Mouse (Mus musculus): Measurements from ENCODE around the gene Fam71e1. TPM values are rescaled to one million over a fixed set of nuclear protein-coding genes. Genes with fewer than 3 reads are reported as not detected.

The Fam71e1 gene
- polyA plus RNA-seq, 1 experiment, result 0.16 TPM

DNA sequence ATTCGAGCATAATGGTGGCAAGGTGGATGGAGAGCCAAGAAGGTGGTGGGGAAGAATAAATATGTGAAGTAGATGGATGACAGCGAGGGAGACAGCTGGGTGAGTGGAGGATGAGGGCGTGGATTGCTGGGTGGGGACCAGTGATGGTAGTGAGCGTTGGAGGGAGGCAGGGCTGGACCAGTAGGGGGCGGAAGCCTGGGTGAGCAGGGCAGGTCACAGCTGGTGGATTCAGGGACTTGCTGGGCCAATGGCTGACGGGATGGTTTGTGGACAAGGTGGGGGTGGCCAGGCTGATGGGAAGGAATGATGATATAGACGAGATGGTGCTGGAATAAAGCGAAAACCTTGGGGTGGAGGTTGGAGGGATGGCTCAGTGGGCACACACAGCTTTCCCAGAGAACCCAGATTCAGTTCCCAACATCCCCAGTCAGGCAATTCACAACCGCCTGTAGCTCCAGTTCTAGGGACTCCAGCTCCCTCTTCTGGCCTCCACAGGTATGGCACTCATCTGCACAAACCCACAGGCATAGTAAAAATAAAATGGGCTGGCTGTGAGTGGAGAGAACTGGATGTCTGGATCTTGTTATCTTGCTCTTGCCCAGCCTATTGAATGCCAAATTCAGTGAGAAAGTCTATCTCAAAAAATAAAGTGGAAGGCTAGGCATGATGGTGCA is 23.0 kb downstream of the Fam71e1 start:
- H3K36me3 ChIP-seq (ENCODE audit: control insufficient read depth), result no peaks in the 10 kb centered on the region
- H3K4me3 ChIP-seq (replicated peaks), result no peak overlapping the region
- no peaks in the 10 kb centered on the region for H3K9me3 ChIP-seq (ENCODE audit: control insufficient read depth, low read length)
- no peaks in the 10 kb centered on the region; the same call in none of the 2 replicates for H3K4me1 ChIP-seq (ENCODE audit: control insufficient read depth)
- H3K27me3 ChIP-seq (ENCODE audit: control insufficient read depth), result peaks cover 55% of the 10 kb centered on the region
- TF ChIP-seq TAL1 (IDR thresholded peaks at IDR 0.05; ENCODE audit: low read length) (no peak), GATA1 (IDR thresholded peaks at IDR 0.05; ENCODE audit: low read length) (no peak)

DNA sequence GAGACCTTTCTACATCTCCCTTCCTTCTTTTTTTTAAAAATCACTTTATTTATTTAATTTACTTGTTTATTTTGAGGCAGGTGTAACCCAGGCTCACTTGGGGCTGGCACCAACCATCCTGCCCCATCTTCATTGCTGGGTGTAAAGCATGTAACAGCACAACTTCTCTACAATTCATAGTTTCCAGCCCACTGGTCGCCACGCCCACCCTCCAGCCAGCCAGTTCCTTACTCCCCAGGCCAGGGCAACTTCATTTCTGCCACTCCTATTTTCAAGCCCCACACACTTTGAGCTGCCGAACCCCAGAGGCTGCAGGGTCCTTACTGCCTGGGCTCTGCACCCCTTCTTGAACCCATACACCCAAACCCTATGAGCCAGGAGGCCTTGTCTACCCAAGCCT is 24.6 kb downstream of the Fam71e1 start:
- Histone ChIP-seq H3K36me3 (ENCODE audit: control insufficient read depth) (no peaks in the 10 kb centered on the region), H3K9me3 (ENCODE audit: control insufficient read depth, low read length) (no peaks in the 10 kb centered on the region), H3K4me1 (ENCODE audit: control insufficient read depth) (no peaks in the 10 kb centered on the region; the same call in none of the 2 replicates), H3K27me3 (ENCODE audit: control insufficient read depth) (peaks cover 62% of the 10 kb centered on the region), H3K4me3 (replicated peaks) (no peak overlapping the region)
- TF ChIP-seq GATA1 (IDR thresholded peaks at IDR 0.05; ENCODE audit: low read length), result no peak
- TF ChIP-seq TAL1 (IDR thresholded peaks at IDR 0.05; ENCODE audit: low read length), result no peak

GRCm38 (mm10) chr7:44521710-44522109 is 25.3 kb downstream of the Fam71e1 start:
- Histone ChIP-seq H3K4me3 (replicated peaks) (no peak overlapping the region), H3K4me1 (ENCODE audit: control insufficient read depth) (no peaks in the 10 kb centered on the region; the same call in none of the 2 replicates), H3K9me3 (ENCODE audit: control insufficient read depth, low read length) (no peaks in the 10 kb centered on the region), H3K27me3 (ENCODE audit: control insufficient read depth) (peaks cover 64% of the 10 kb centered on the region), H3K36me3 (ENCODE audit: control insufficient read depth) (no peaks in the 10 kb centered on the region)
- TF ChIP-seq GATA1 (IDR thresholded peaks at IDR 0.05; ENCODE audit: low read length), result no peak
- TF ChIP-seq TAL1 (IDR thresholded peaks at IDR 0.05; ENCODE audit: low read length), result no peak

- TF ChIP-seq GATA1 (IDR thresholded peaks at IDR 0.05; ENCODE audit: low read length) (no peak), TAL1 (IDR thresholded peaks at IDR 0.05; ENCODE audit: low read length) (no peak)
- Histone ChIP-seq H3K4me1 (ENCODE audit: control insufficient read depth) (peaks cover 10% of the 10 kb centered on the region), H3K9me3 (ENCODE audit: control insufficient read depth, low read length) (no peaks in the 10 kb centered on the region)
Measured at GRCm38 (mm10) chr7:44523056-44523455, 26.7 kb downstream of the Fam71e1 start.

DNA sequence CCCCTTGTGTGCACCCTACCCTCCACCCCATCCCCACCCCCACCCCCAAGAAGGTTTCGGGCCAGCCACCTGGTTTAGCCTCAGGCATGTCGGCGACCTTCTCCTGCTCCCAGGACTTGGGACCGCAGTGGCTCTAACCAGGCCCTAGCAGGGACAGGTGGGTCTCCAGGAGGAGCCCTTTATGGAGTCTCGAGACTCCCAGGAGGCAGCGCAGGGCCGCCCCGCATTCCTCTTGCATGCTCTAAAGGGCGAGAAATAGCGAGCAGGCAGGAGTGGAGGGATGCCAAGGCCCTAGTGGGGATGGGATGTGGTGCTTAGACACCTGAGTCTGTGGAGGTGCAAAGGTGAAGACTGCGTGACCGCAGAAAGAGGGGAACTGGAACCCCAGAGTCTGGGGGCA is 28.1 kb downstream of the Fam71e1 start, which contains the start of gene Mybpc2:
TSS of gene Mybpc2 (minus strand) at position 155 of the 400 bp plus-strand sequence.
- Histone ChIP-seq H3K27me3 (ENCODE audit: control insufficient read depth) (peaks cover 75% of the 10 kb centered on the region), H3K9me3 (ENCODE audit: control insufficient read depth, low read length) (no peaks in the 10 kb centered on the region)

More at GRCm38 (mm10) chr7:44523056-44523455, 26.7 kb downstream of the Fam71e1 start:
- no peaks in the 10 kb centered on the region for H3K36me3 ChIP-seq (ENCODE audit: control insufficient read depth)
- no peak overlapping the region for H3K4me3 ChIP-seq (replicated peaks)
- peaks cover 71% of the 10 kb centered on the region for H3K27me3 ChIP-seq (ENCODE audit: control insufficient read depth)

DNA sequence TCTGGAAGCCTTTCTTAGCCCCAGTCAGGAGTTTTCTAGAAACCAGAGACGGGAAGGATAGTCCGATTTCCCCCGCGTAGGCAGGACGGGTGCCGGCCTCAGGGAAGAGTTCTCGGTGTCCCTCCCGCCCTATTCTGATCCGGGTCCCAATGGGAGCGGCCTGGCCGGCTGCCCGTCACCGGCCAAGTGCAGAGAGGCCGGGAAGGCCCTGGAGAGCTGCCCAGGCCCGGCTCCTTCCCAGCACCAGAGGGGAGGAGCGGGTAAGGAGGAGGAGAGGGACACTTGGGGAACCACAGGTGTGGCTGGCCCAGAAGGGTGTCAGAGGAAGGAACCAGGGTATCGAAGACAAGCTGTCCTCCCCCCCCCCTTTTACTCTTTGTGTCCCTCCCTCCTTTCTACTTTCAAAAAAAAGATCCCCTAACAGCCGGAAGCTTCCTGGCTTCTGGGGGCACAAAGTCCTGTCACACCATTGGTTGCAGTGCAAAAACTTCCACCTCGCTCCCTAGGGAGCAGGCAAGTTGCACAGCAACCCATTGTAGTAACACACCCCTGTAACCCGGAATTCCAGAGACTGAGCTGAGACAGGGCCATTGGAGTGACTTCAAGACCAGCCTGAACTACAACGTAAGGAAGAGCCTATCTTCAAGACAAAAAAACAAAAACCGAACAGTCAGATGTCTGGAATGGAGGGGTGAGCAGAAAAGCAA is 28.9 kb downstream of the Fam71e1 start:
- peaks cover 19% of the 10 kb centered on the region for H3K4me1 ChIP-seq (ENCODE audit: control insufficient read depth)
- no peak for TF ChIP-seq GATA1 (IDR thresholded peaks at IDR 0.05; ENCODE audit: low read length)
- no peak for TF ChIP-seq TAL1 (IDR thresholded peaks at IDR 0.05; ENCODE audit: low read length)
- H3K9me3 ChIP-seq (ENCODE audit: control insufficient read depth, low read length), result no peaks in the 10 kb centered on the region
- H3K27me3 ChIP-seq (ENCODE audit: control insufficient read depth), result peaks cover 75% of the 10 kb centered on the region
- no peaks in the 10 kb centered on the region for H3K36me3 ChIP-seq (ENCODE audit: control insufficient read depth)
- H3K4me3 ChIP-seq (replicated peaks), result no peak overlapping the region

More for the DNA sequence above, 28.1 kb downstream of the Fam71e1 start, which contains the start of gene Mybpc2:
- peaks cover 19% of the 10 kb centered on the region for H3K4me1 ChIP-seq (ENCODE audit: control insufficient read depth)
- no peaks in the 10 kb centered on the region for H3K36me3 ChIP-seq (ENCODE audit: control insufficient read depth)
- TF ChIP-seq TAL1 (IDR thresholded peaks at IDR 0.05; ENCODE audit: low read length) (no peak), GATA1 (IDR thresholded peaks at IDR 0.05; ENCODE audit: low read length) (no peak)
- no peak within 1 kb of the TSS for H3K4me3 ChIP-seq (replicated peaks)

GRCm38 (mm10) chr7:44526414-44527154 is 30.2 kb downstream of the Fam71e1 start:
- H3K4me3 ChIP-seq (replicated peaks), result no peak overlapping the region
- no peak for TF ChIP-seq GATA1 (IDR thresholded peaks at IDR 0.05; ENCODE audit: low read length)
- TF ChIP-seq TAL1 (IDR thresholded peaks at IDR 0.05; ENCODE audit: low read length), result no peak
- H3K4me1 ChIP-seq (ENCODE audit: control insufficient read depth), result peaks cover 19% of the 10 kb centered on the region
- H3K27me3 ChIP-seq (ENCODE audit: control insufficient read depth), result peaks cover 66% of the 10 kb centered on the region
- H3K36me3 ChIP-seq (ENCODE audit: control insufficient read depth), result no peaks in the 10 kb centered on the region; the same call in 1 of the 2 replicates
- no peaks in the 10 kb centered on the region for H3K9me3 ChIP-seq (ENCODE audit: control insufficient read depth, low read length)

DNA sequence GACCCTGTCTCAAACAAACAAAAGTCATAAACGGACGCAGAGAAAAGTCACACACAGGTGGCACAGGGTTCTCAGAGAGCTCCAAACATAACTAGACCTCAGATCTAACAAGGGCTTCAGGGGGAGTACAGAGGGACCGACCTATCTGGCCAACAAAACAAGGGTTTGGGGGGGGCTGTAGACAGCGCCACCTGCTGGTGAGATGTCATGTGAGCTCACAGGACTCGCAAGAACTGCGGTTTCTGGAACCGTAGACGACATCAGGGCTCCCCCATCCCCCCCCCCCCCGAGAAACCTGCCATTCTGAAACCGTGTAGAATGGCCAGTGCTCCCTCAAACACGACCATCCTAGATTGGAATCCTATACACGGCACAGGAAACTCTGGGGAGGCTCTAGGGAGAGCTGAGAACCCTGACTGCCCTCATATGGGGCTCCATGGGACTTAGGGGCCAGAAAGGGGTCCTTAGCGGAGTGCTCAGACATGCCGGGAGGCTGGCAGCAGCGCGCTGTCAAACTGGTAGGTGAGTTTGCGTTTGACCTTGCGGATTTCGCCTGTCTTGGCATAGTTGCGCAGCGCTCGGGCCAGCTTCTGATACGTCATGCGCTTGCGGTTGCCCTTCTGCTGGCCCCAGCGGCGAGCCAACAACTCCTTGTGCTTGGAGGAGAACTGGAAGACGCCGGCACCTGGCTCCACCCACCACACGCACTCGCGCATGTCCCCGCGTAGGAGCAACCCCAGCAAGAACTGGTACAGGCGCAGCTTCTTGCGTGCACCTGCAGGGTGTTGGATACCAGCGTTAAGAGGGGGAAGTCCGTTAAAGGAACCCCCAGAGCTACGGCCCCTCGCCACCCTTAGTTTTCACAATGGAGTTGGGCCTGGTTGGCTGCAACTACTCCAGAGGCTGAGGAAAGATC is 31.4 kb downstream of the Fam71e1 start:
- H3K4me1 ChIP-seq (ENCODE audit: control insufficient read depth), result peaks cover 23% of the 10 kb centered on the region
- peaks cover 56% of the 10 kb centered on the region for H3K27me3 ChIP-seq (ENCODE audit: control insufficient read depth)
- TF ChIP-seq GATA1 (IDR thresholded peaks at IDR 0.05; ENCODE audit: low read length) (no peak), TAL1 (IDR thresholded peaks at IDR 0.05; ENCODE audit: low read length) (no peak)
- peaks cover 10% of the 10 kb centered on the region for H3K36me3 ChIP-seq (ENCODE audit: control insufficient read depth)
- peak overlapping the region; percentile 63 for H3K4me3 ChIP-seq (replicated peaks)
- no peaks in the 10 kb centered on the region for H3K9me3 ChIP-seq (ENCODE audit: control insufficient read depth, low read length)

All from erythroblast, embryonic 14.5 days (primary cell).